Mouse (Mus musculus) gastrocnemius, postnatal 14 days (tissue): ENCODE measurements around the gene Pitpnm3. TPM values are rescaled to one million over a fixed set of nuclear protein-coding genes. Genes with fewer than 3 reads are reported as not detected.
A peak's percentile ranks its signal among the peaks of the same experiment; 100 is the strongest.

Source experiments
- DNase-seq: peaks from one replicate; pipeline ENCODE4 v3.0.0; 2021; ENCODE audit warnings: mixed read lengths
- intact Hi-C: fragments of 180-260 bp; cut with DNase I; formaldehyde crosslinking; loops from one replicate; pipeline ENCODE4 v1.15.1; 2025; ENCODE audit warnings: low total_unique reads
- total RNA-seq, 2 experiments: library from RNA; stranded (reverse); gene quantifications; 2 replicates each; pipeline ENCODE4 v1.2.3; 2021

Gene Pitpnm3
- total RNA-seq, 2 experiments from 2014 or later: 0.75 to 1.1 TPM

DNA sequence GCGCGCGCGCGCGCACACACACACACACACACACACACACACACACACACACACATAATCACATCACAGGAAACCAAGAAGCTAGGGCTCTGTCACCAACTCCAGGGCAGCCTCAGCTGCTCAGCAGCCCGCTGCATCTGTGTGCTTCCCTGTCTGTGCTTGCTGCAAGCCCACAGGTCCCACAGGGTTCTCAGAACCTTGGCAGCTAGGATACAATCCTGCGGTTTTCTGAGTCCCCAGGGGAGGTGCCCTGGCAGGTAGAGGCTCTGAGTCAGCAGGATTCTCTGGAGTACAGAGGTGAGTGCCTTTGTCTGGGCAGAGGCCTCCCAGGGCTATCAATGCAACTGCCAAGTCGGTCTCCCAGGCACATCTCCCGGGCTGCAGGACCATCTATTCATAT lies 7.3 kb upstream of the Pitpnm3 start:
- no peak for DNase-seq
- intact Hi-C loops: no loop called here

DNA sequence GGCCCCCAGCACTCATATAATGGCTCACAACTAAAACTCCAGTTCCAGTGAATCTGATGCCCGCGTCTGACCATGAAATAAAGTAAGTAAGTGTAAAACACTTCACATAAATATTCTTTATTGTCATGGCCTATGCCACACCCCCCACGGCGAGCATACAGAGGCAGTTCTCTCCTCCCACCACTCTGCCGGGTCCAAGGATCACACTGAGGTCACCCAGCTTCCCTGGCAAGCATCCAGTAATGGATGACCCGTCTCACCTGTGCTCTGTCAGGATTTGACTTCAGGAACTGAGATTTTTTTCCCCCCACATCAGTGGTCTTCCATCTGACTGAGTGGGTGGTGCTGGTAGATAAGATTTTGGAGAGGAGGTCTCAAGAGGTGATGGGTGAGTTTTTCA lies 4.6 kb upstream of the Pitpnm3 start:
- DNase-seq: no peak
- intact Hi-C loops: no loop called here

DNA sequence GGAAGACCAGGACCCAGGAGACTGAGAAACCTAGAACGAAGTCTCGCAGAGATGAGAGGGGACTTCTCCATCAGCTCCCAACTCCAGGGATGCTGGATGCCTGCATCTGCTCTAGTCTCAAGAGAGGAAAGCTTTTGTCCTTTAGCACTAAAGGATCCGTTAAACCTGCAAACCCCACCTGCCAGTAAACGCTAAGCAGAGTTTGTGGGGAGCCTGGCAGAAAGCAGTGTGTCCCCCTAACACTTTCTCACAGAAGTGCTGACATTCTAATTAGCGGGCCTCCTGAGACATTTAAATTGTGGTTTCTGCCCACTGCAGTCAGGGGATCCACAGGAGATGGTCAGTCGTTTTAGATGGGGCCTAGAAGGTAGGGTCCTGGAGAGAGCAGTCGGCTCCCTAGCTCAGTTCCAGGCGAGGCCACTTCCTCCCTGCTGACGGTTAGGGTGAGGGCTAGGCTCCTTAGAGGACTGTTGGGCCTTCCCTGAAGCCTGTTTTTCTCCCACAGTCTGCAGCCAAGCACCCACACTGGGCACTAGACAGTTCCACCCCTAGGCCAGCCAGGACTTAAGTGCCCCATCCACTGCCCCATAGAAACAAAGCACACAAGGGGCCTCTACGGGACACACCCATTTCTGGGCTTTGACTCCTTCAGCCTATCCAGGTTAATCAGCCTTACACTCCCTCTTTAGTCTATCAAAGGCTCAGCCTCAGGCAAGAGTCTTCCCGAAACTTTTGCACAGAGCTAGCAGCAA lies 829 bp upstream of the Pitpnm3 start:
- intact Hi-C loops: no loop called here

DNA sequence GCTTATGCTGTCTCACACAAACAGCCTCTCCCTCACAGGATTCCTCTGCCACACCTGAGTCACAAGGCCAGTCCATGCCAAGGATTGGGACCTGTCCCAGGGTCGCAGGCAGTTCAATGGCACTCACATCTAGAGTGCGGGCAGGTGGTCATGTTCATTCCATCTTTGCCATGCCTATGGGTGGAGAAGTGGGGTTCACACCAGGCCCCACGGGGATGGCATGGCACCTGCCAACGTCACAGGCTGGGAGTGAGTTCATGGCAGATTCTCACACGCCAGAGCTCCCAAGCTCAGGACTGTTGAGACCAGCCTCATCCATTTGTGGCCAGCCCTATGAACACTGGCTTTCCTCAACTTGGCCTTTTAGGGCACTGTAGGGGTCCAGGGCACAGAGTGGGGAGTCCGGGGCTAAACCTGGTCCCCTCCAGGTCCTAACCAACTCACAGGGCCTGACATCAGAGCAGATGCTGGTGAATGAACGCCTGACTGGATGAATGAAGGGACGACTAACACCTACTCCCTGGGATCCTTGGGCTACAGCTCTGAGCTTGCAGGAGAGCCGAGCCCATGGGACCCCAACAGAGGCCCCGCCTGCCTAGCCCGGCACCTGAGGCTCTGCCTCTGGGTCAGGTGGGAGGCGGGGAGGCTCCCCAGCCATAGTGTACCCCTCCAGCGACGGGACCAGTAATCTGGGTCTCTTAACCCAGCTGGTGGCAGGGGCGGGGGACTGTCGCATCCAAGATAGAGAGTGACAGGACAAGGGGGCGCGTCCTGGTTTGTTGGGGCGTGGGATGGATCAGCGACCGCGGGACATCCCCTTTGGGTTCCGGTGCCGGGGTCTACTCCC lies 819 bp downstream of the Pitpnm3 start:
- intact Hi-C loops: loop anchor here (5.0 kb wide), 1 partner anchor 42 kb away; no protein-coding TSS in a partner anchor
- DNase-seq: no peak

More for the DNA sequence above, 829 bp upstream of the Pitpnm3 start:
- DNase-seq: no peak

GRCm38 (mm10) chr11:72133075-72133474 lies 2.5 kb downstream of the Pitpnm3 start:
- intact Hi-C loops: loop anchor here (5.0 kb wide), 1 partner anchor 41 kb away; no protein-coding TSS in a partner anchor
- no peak for DNase-seq

GRCm38 (mm10) chr11:72132266-72132665 lies 3.3 kb downstream of the Pitpnm3 start:
- DNase-seq: peak; percentile 65
- intact Hi-C loops: loop anchor here (5.0 kb wide), 1 partner anchor 40 kb away; no protein-coding TSS in a partner anchor

DNA sequence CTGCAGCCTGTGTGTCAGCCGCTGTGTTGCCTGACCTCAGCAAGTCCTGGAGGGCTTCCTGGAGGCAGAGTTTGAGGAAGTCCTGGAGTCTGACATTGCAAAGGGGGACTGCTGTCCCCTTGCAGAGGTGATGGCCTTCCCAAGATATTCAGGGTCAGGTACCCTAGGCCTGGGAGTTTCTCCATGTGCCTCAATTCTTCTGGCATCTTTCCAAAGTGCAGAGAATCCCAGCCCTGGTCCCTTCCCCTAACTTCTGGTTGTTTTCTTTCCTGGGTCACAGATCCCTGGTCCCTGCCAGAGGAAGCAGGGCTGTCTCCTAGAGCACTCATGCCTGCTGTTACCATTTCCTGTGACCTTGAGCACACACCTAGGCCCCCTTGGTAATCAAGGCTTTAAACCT lies 3.9 kb downstream of the Pitpnm3 start:
- DNase-seq: no peak
- intact Hi-C loops: loop anchor here (5.0 kb wide), 1 partner anchor 39 kb away; no protein-coding TSS in a partner anchor

- DNase-seq: no peak
- intact Hi-C loops: loop anchor here (5.0 kb wide), 1 partner anchor 39 kb away; no protein-coding TSS in a partner anchor
These were observed 4.7 kb downstream of the Pitpnm3 start for GRCm38 (mm10) chr11:72130905-72131304.

GRCm38 (mm10) chr11:72130472-72130871 lies 5.1 kb downstream of the Pitpnm3 start:
- no peak for DNase-seq
- intact Hi-C loops: loop anchor here (5.0 kb wide), 1 partner anchor 38 kb away; no protein-coding TSS in a partner anchor

DNA sequence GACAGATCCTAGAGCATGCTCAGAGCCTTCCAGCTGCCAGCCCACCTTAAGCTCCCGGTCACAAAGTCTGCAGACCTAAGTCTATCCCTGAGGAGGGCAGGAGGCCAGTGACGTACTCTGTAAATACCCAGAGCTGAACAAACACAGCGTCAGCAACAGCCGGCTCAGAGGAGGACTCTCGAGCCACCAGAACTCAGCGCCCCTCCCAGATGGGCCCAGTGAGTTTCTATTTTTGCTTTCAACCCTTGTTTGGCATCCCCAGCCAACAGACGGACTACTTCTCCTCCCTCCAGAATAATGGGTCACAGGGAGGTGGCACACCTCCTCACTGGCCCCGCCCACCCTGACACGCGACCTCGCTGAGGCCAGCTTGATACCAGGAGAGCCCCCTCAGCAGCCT lies 5.6 kb downstream of the Pitpnm3 start:
- DNase-seq: peak; percentile 44
- intact Hi-C loops: loop anchor here (5.0 kb wide), 1 partner anchor 38 kb away; no protein-coding TSS in a partner anchor

DNA sequence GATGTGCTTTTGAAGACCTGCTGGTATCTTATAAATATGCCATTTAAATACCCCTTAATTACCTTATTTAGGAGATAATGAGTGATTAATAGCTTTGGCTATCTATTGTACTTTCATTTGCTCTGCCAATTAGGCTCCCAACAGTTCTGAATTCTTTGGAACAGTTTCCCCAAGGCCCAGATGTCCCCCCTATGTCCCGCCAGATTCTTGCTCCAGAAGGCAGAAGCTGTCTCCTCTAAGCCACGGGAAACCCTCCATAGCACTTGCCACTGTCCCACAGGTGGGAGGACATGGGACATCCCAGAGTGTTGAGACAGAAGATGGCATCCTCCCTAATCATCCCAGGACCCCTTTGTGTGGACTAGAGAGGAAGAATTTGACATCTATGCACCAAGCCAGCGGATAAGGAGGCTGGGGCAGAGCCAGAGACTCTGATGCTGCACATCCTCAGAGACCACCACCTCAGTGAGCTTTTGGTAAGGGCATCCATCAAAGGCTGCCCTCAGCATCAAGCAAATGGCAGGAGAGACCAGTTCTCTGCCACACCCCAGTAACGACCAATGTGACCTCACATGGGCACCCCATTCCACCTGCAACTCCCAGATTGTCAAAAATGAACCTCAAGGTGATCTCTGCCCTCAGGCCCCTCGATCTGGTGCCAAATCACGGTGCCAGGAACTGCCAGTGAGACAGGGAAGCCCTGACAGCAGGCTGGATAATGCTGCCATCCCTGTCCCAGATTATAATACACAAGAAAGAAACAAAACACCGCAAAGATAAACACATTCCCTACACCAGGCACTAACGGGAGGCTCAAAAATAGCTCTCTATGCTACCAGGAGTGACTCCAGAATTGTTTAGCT lies 6.3 kb downstream of the Pitpnm3 start:
- intact Hi-C loops: no loop called here
- DNase-seq: no peak

DNA sequence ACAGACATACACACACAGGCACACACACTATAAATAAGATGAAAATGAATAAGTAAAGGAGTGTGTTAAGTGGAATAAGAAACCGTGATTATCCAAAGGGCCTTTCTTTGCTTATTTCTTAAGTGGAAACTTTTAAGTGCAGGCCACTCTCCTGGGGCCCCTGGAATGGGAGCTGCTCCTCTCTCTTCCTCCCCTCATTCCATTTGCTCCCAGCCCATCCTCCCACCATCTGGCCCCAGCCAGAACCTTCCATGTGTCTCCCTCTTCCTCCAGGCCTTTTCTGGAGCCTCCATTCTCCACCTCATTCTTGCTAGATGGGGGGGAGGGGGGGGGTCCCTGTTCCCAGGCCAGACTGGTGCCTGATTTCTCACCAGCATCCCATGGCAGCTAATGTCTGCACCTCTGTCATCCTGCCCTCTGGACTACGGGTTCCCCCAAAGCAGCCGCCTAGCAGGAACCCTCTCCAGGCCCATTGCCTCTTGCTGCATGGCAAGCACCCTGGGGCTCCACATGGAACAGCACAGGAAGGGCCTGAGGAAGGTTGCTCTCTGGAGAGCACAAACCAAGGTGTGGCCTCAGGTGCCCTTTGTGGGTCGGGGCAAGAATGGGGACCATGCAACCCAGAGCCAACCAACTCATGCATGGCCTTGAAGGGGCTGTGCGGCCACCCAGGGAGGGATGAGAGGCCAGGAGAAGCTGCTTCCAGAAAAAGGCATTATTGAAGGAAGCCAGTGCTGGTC lies 8.0 kb downstream of the Pitpnm3 start:
- intact Hi-C loops: no loop called here
- no peak for DNase-seq

DNA sequence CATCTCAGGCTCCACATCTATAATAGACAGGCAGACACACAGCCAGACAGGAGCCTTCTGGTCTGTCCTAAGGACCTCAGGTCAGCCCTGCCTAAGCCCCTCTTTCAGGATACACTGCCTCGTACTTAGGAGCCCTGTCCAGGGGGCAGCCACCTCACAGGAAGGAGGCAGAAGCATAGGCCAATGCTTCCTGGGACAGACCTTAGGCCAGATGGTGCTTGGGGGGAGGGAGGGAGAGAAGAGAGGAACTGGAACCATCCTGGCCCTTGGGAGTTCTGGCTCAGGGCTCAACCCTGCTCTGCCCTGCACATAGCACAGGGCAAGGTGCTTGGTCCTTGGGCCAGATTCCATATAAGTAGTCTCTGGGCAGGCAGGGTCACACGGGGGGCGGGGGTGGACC lies 9.8 kb downstream of the Pitpnm3 start:
- no peak for DNase-seq
- intact Hi-C loops: no loop called here

GRCm38 (mm10) chr11:72123531-72123930 lies 12.0 kb downstream of the Pitpnm3 start:
- no peak for DNase-seq
- intact Hi-C loops: no loop called here

DNA sequence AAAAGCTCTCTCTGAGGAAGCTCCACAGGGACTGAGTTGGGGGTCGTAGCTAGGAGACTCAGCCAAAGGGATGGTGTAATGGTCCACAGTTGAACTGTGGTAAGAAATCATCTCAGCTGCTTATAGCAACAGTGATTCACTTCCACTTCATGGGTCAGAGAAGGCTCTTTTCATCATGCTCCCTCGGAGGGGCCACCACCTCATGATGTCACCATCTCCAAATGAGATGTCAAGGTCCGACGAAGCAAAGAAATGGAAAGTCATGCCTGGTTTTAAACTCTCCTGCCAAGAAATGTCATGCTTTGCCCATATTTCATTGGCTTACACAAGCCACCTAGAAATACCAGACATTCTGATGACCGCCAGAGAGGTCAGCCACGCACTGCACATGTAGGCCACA lies 15.2 kb downstream of the Pitpnm3 start:
- intact Hi-C loops: no loop called here
- no peak for DNase-seq

- intact Hi-C loops: no loop called here
- no peak for DNase-seq
These were observed 16.9 kb downstream of the Pitpnm3 start for GRCm38 (mm10) chr11:72118630-72119029.

DNA sequence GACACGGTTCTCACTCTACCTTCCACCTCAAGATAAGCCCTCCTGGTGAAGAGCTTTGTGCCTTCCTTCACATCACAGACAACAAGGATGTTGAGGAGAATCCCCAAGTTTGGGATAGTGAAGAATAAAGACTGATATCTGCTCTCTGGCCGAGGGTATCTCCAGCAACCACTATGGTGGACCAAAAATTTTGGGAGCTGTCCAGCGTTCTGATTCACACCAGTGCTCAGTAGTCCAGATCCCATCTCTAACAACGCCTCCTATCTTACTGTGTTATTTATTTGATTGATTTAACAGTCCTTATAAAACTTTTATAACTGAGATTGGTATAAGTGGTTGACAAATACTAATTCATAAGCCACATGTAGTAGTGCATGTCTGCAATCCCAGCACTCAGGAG lies 22.3 kb downstream of the Pitpnm3 start:
- intact Hi-C loops: no loop called here

DNA sequence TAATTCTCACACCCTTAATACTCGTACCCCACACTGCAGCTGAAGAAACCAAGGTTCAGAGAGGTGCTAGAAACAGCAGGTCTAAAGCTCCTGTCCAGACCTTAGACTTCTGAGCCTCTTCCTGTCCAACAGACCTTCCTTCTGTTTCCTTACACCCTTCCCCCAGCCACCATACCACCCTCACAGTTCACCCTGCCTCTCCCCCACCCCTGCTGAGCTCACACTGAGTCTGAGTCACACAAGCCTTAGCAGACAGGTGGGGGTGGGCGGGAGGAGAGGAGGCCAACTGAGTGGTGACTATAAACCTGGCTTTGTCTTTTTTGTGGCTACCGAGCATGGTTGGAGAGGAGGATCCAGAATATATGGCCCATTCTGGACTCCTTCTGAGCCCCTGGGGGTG lies 24.9 kb downstream of the Pitpnm3 start:
- intact Hi-C loops: no loop called here

More for the DNA sequence above, 22.3 kb downstream of the Pitpnm3 start:
- no peak for DNase-seq

DNA sequence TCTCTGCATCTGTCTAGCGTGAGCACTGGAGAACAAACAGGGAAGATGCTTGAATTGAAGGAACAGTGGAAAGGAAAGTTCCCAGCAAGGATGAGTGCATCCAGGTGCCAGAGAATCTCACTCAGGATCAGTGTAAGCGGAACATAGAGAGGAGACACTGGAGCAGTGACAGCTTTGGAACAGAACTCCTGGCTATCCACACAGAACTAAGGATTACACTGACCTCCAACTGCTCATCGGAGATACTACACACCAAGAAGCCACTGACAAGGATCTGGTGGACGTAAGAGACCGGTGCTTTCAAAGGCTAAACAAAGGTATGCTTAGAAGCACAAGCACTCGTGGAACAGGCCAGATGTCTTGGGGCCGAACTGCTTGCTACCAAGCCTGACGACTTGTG lies 31.4 kb downstream of the Pitpnm3 start:
- DNase-seq: no peak
- intact Hi-C loops: no loop called here

More for the DNA sequence above, 24.9 kb downstream of the Pitpnm3 start:
- DNase-seq: no peak
